In genomic region chr6:17087485-17087884, GRCm38 (mm10) we compare ENCODE assay signal across 9 mouse cellular contexts. TPM values are rescaled to one million over a fixed set of nuclear protein-coding genes. Genes with fewer than 3 reads are reported as not detected.
DNase-seq lines count a peak whose midpoint lies in the region; ATAC-seq lines count a peak whose summit lies in the region.
"Had no signal": no experiment of that assay in that cellular context is flagged by ENCODE, and none has a peak within 500 bp of the region (broad histone marks: within the 10 kb centered on the region; RNA-seq: fewer than 3 reads in every experiment).

No protein-coding gene starts in this region.

- no peaks in the 10 kb centered on the region for H3K27me3 ChIP-seq in forebrain, embryonic 11.5 days (ENCODE audit: control insufficient read depth, insufficient read depth, low read length)
- H3K27me3 ChIP-seq in forebrain, embryonic 16.5 days (replicated peaks; ENCODE audit: control insufficient read depth, insufficient read depth, low read length) = no peaks in the 10 kb centered on the region
- no peaks in the 10 kb centered on the region for H3K27me3 ChIP-seq in neural tube, embryonic 11.5 days (ENCODE audit: control insufficient read depth, insufficient read depth, low read length)
- H3K27me3 ChIP-seq: limb, embryonic 12.5 days had no signal

- no peaks in the 10 kb centered on the region for H3K4me1 ChIP-seq in forebrain, embryonic 11.5 days (replicated peaks; ENCODE audit: control insufficient read depth, insufficient read depth, low read length)
- no peaks in the 10 kb centered on the region for H3K4me1 ChIP-seq in forebrain, embryonic 16.5 days (replicated peaks; ENCODE audit: control insufficient read depth, insufficient read depth, low read length)
- H3K4me1 ChIP-seq in neural tube, embryonic 11.5 days (ENCODE audit: control insufficient read depth, insufficient read depth, low read length) = no peaks in the 10 kb centered on the region

- H3K36me3 ChIP-seq in forebrain, embryonic 11.5 days (ENCODE audit: control insufficient read depth, insufficient read depth, low read length) = no peaks in the 10 kb centered on the region
- H3K36me3 ChIP-seq in forebrain, embryonic 16.5 days (ENCODE audit: control insufficient read depth, insufficient read depth) = no peaks in the 10 kb centered on the region
- no peaks in the 10 kb centered on the region for H3K36me3 ChIP-seq in neural tube, embryonic 11.5 days (ENCODE audit: control insufficient read depth, insufficient read depth, low read length)

- no peak overlapping the region for H3K27ac ChIP-seq in forebrain, embryonic 11.5 days (ENCODE audit: low read depth, low read length)
- H3K27ac ChIP-seq in forebrain, embryonic 16.5 days (ENCODE audit: low read length) = no peak overlapping the region
- H3K27ac ChIP-seq in neural tube, embryonic 11.5 days (ENCODE audit: low read depth, low read length) = no peak overlapping the region
- H3K27ac ChIP-seq: limb, embryonic 12.5 days had no signal

- intact Hi-C loops in left cerebral cortex, postnatal 36 days (cut with DNase I) = loop anchor here (5.0 kb wide), 1 partner anchor 60 kb away; no protein-coding TSS in a partner anchor

- peak; percentile 83 for DNase-seq in forebrain, embryonic 11.5 days (ENCODE audit: low spot score)
- DNase-seq in ZHBTc4 (ENCODE audit: low read depth, low spot score) = peak; percentile 64
- peak; percentile 81 for DNase-seq in embryo, embryonic 11 days
- peak; percentile 38 to 57 for DNase-seq in left cerebral cortex, postnatal 36 days (ENCODE audit: low spot score in 2 of 2)
- DNase-seq in neural tube, embryonic 11.5 days (ENCODE audit: low spot score) = peak; percentile 77
- peak; percentile 23 for DNase-seq in testis, postnatal 14 days (ENCODE audit: low spot score)

- no peak overlapping the region for H3K4me2 ChIP-seq in forebrain, embryonic 11.5 days (ENCODE audit: low read depth, low read length, severe bottlenecking)
- no peak overlapping the region for H3K4me2 ChIP-seq in forebrain, embryonic 16.5 days (ENCODE audit: low read length)
- no peak overlapping the region for H3K4me2 ChIP-seq in neural tube, embryonic 11.5 days (ENCODE audit: low read depth)
- H3K4me2 ChIP-seq: limb, embryonic 12.5 days had no signal

- H3K9me3 ChIP-seq in forebrain, embryonic 11.5 days (ENCODE audit: control insufficient read depth, low read length) = no peaks in the 10 kb centered on the region
- H3K9me3 ChIP-seq in forebrain, embryonic 16.5 days (ENCODE audit: control insufficient read depth, low read length) = no peaks in the 10 kb centered on the region
- H3K9me3 ChIP-seq in neural tube, embryonic 11.5 days (ENCODE audit: control insufficient read depth, low read length) = no peaks in the 10 kb centered on the region
- H3K9me3 ChIP-seq: limb, embryonic 12.5 days had no signal

- WGBS in forebrain, embryonic 11.5 days = 67% methylated on average over 6 of the region's 6 CpGs
- WGBS in forebrain, embryonic 16.5 days = 63% methylated on average over 6 of the region's 6 CpGs
- 66% methylated on average over 6 of the region's 6 CpGs for WGBS in neural tube, embryonic 11.5 days

- no peak overlapping the region for H3K9ac ChIP-seq in forebrain, embryonic 11.5 days (ENCODE audit: low read length)
- no peak overlapping the region for H3K9ac ChIP-seq in forebrain, embryonic 16.5 days (replicated peaks; ENCODE audit: low read depth, low read length)
- no peak overlapping the region for H3K9ac ChIP-seq in neural tube, embryonic 11.5 days (ENCODE audit: low read length)
- H3K9ac ChIP-seq: limb, embryonic 12.5 days had no signal

- ATAC-seq in forebrain, embryonic 11.5 days (replicated peaks; ENCODE audit: low FRiP score) = no peak
- ATAC-seq in forebrain, embryonic 16.5 days = no peak
- peak; percentile 70 for ATAC-seq in inflammation-experienced regulatory T-cells, adult 6 months
- no peak for ATAC-seq in neural tube, embryonic 11.5 days (ENCODE audit: insufficient read depth, low FRiP score, low TSS enrichment)

- H3K4me3 ChIP-seq in forebrain, embryonic 11.5 days (ENCODE audit: low read depth, low read length) = no peak overlapping the region
- H3K4me3 ChIP-seq in forebrain, embryonic 16.5 days (replicated peaks; ENCODE audit: low read length) = no peak overlapping the region
- no peak overlapping the region for H3K4me3 ChIP-seq in neural tube, embryonic 11.5 days (ENCODE audit: low read depth, low read length)
- H3K4me3 ChIP-seq: limb, embryonic 12.5 days had no signal

RNA-seq across cellular contexts. Expression of gene Tes, which starts 22.5 kb away (rescaled TPM):
- polyA plus RNA-seq in forebrain, embryonic 11.5 days (2014; fragmentation: Nextera tagmentation; extraction: Ambion mirVana) = 34.6 and 38.3 TPM in 2 replicates
- 31.4 and 32.1 TPM in 2 replicates for polyA plus RNA-seq in forebrain, embryonic 16.5 days (2015; fragmentation: Nextera tagmentation; extraction: Ambion mirVana)
- 100 to 1,000 TPM; 167 to 201 (median 200) TPM for polyA plus RNA-seq in inflammation-experienced regulatory T-cells, adult 6 months (2017; shearing (Covaris generic))
- total RNA-seq in left cerebral cortex, postnatal 36 days (2021) = 1 to 10 TPM; 4.0 to 4.2 TPM
- polyA plus RNA-seq in neural tube, embryonic 11.5 days (2014; fragmentation: Nextera tagmentation; extraction: Ambion mirVana) = 82.5 and 82.8 TPM in 2 replicates

Comparison
In these comparisons a context has a peak if more than half of its experiments do, and no peak if none do; other contexts are left out.
1. DNase-seq: peak in every context shown above with its lines; median percentile 83 in forebrain, embryonic 11.5 days; 81 in embryo, embryonic 11 days; 77 in neural tube, embryonic 11.5 days; 64 in ZHBTc4; 48 in left cerebral cortex, postnatal 36 days; 23 in testis, postnatal 14 days.